Mouse (Mus musculus): ENCODE data around the gene U2af1.
"Not testable (repeated sequence)": the region's sequence is repeated elsewhere in the genome, so short reads cannot be mapped to it uniquely, and the experiment has no call there.

DNA sequence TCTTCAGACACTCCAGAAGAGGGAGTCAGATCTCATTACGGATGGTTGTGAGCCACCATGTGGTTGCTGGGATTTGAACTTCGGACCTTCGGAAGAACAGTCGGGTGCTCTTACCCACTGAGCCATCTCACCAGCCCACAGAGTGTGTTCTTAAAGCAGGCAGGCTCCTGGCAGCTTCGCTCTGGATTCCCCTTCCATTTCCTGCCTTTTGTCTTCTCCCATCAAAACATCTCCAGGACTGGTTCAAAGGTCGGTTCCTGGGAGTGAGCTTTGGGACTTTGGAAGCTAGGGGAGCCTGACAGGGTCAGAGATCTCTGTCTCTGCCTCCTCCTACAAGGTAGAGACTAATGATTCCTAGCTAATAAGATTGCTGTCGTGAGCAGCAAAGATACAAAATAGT lies 36.7 kb upstream of the U2af1 start:
- TF ChIP-seq POLR2A (IDR thresholded peaks at IDR 0.05; ENCODE audit: control insufficient read depth in 1 of 2, insufficient read depth in 1 of 2, low read depth in 1 of 2, low read length in 2 of 2, poor library complexity in 1 of 2); ZKSCAN1 (IDR thresholded peaks at IDR 0.05; ENCODE audit: low read depth, low read length); POLR2AphosphoS5 (IDR thresholded peaks at IDR 0.05; ENCODE audit: borderline replicate concordance, low read depth, low read length); ZNF384 (IDR thresholded peaks at IDR 0.05; ENCODE audit: low read depth, low read length); CHD2 (IDR thresholded peaks at IDR 0.05; ENCODE audit: low read length); GATA1 (IDR thresholded peaks at IDR 0.05; ENCODE audit: low read depth, low read length); CTCF (IDR thresholded peaks at IDR 0.05 in 2 of 3, conservative IDR thresholded peaks at IDR 0.05 in 1 of 3; ENCODE audit: control insufficient read depth in 1 of 3, insufficient read depth in 1 of 3, low read depth in 2 of 3, low read length in 3 of 3, poor library complexity in 1 of 3, severe bottlenecking in 1 of 3); CHD1 (IDR thresholded peaks at IDR 0.05; ENCODE audit: low read depth, low read length); MXI1 (IDR thresholded peaks at IDR 0.05; ENCODE audit: low read depth, low read length); MAFK (IDR thresholded peaks at IDR 0.05; ENCODE audit: borderline replicate concordance, low read depth, low read length); BHLHE40 (IDR thresholded peaks at IDR 0.05; ENCODE audit: borderline replicate concordance, low read depth, low read length); TBP (IDR thresholded peaks at IDR 0.05; ENCODE audit: low read depth, low read length); ZC3H11A (IDR thresholded peaks at IDR 0.05; ENCODE audit: low read depth, low read length); NELFE (IDR thresholded peaks at IDR 0.05; ENCODE audit: low read depth, low read length): not testable (repeated sequence)

Measured in MEL (cell line).